Mouse (Mus musculus): ENCODE data around the gene Arhgap4.

DNA sequence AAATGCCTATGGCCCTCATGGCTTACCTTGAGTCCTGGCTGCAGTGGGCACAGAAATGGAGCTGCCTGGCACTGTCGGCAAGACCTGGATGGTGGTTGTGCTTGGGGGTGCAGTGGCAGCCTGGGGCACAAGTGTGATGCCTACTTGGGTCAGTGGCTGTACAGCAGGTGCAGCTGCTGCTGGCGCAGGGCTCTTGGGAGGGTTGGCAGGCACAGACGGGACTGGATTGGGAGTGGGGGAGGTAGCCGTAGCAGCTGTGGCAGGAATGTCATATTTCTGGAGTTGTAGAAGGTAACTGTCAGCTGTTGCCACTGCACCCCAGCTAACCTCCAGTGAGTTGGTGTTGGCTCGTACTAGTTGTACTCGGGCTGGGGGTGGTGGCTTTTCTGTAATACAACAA is 33.3 kb upstream of the Arhgap4 start:
- TF ChIP-seq CTCF (IDR thresholded peaks at IDR 0.05; ENCODE audit: low read depth): no peak
- TF ChIP-seq EP300 (IDR thresholded peaks at IDR 0.05; ENCODE audit: low read depth): no peak
